Mouse (Mus musculus): Measurements from ENCODE around the gene Nfe2. TPM values are rescaled to one million over a fixed set of nuclear protein-coding genes. Genes with fewer than 3 reads are reported as not detected.

Gene Nfe2
- polyA plus RNA-seq, 1 experiment: 0.28 TPM

DNA sequence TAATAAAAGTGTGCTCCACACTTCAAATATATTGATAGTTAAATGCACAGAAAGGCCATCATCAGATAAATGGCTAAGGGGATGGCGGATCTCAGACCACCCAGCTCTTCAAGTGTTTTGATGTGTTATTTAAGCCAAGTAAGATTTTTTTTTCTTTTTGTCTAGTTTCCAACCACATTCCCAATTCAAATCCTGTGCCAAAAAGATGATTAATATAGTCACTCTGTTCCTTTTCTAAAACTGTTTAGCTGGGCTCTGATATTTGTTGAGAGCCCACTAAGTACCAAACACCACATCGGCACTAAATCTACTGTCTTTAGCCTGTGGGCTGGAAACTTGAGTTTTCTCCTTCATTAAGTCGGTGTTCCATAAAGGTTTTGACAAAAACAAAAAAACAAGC, 31.2 kb downstream of the Nfe2 start:
- Histone ChIP-seq H3K27me3 (ENCODE audit: control insufficient read depth, insufficient read depth, low read length) (no peaks in the 10 kb centered on the region), H3K4me3 (replicated peaks; ENCODE audit: insufficient read depth, low read depth, low read length) (no peak overlapping the region), H3K4me1 (ENCODE audit: control insufficient read depth, insufficient read depth, low read length) (no peaks in the 10 kb centered on the region), H3K27ac (ENCODE audit: insufficient read depth, low read length) (no peak overlapping the region)
- TF ChIP-seq CTCF (IDR thresholded peaks at IDR 0.05; ENCODE audit: borderline replicate concordance, insufficient read depth, low read depth, low read length) (no peak), POLR2A (IDR thresholded peaks at IDR 0.05; ENCODE audit: borderline replicate concordance, insufficient read depth, low read length) (no peak)
- 43% methylated on average over 3 of the region's 3 CpGs for WGBS
- no peak for DNase-seq

DNA sequence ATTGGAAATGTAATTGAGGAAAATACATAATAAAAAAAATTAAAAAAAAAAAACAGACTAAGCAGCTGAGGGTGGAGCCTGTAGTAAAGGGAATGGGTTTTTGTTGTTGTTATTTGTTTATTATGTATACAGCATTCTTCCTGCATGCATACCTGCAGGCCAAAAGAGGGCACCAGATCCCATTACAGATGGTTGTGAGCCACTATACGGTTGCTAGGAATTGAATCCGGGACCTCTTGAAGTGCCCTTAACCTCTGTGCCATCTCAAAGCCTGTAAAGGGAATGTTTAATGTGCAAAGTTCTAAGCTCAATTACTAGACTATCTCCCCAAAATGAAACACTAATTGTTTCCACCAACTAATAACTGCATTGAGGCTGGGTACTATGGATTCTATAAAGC, 34.0 kb downstream of the Nfe2 start:
- H3K4me3 ChIP-seq (replicated peaks; ENCODE audit: insufficient read depth, low read depth, low read length): no peak overlapping the region
- no peaks in the 10 kb centered on the region for H3K27me3 ChIP-seq (ENCODE audit: control insufficient read depth, insufficient read depth, low read length)
- H3K27ac ChIP-seq (ENCODE audit: insufficient read depth, low read length): no peak overlapping the region
- no peak for TF ChIP-seq POLR2A (IDR thresholded peaks at IDR 0.05; ENCODE audit: borderline replicate concordance, insufficient read depth, low read length)
- TF ChIP-seq CTCF (IDR thresholded peaks at IDR 0.05; ENCODE audit: borderline replicate concordance, insufficient read depth, low read depth, low read length): no peak
- no peaks in the 10 kb centered on the region for H3K4me1 ChIP-seq (ENCODE audit: control insufficient read depth, insufficient read depth, low read length)
- no peak for DNase-seq
- 91% methylated on average over 2 of the region's 2 CpGs for WGBS

- 74% methylated on average over 1 of the region's 1 CpGs for WGBS
- TF ChIP-seq POLR2A (IDR thresholded peaks at IDR 0.05; ENCODE audit: borderline replicate concordance, insufficient read depth, low read length) (no peak), CTCF (IDR thresholded peaks at IDR 0.05; ENCODE audit: borderline replicate concordance, insufficient read depth, low read depth, low read length) (no peak)
- Histone ChIP-seq H3K4me1 (ENCODE audit: control insufficient read depth, insufficient read depth, low read length) (no peaks in the 10 kb centered on the region), H3K4me3 (replicated peaks; ENCODE audit: insufficient read depth, low read depth, low read length) (no peak overlapping the region), H3K27me3 (ENCODE audit: control insufficient read depth, insufficient read depth, low read length) (no peaks in the 10 kb centered on the region), H3K27ac (ENCODE audit: insufficient read depth, low read length) (no peak overlapping the region)
- no peak for DNase-seq
These were observed 36.8 kb downstream of the Nfe2 start for GRCm38 (mm10) chr15:103221386-103221785.

GRCm38 (mm10) chr15:103220785-103221184, 37.4 kb downstream of the Nfe2 start:
- no peak overlapping the region for H3K4me3 ChIP-seq (replicated peaks; ENCODE audit: insufficient read depth, low read depth, low read length)
- DNase-seq: no peak
- 32% methylated on average over 3 of the region's 3 CpGs for WGBS
- no peak overlapping the region for H3K27ac ChIP-seq (ENCODE audit: insufficient read depth, low read length)
- H3K27me3 ChIP-seq (ENCODE audit: control insufficient read depth, insufficient read depth, low read length): no peaks in the 10 kb centered on the region
- H3K4me1 ChIP-seq (ENCODE audit: control insufficient read depth, insufficient read depth, low read length): no peaks in the 10 kb centered on the region
- TF ChIP-seq CTCF (IDR thresholded peaks at IDR 0.05; ENCODE audit: borderline replicate concordance, insufficient read depth, low read depth, low read length) (no peak), POLR2A (IDR thresholded peaks at IDR 0.05; ENCODE audit: borderline replicate concordance, insufficient read depth, low read length) (no peak)

GRCm38 (mm10) chr15:103216052-103216451, 42.2 kb downstream of the Nfe2 start:
- peaks cover 5% of the 10 kb centered on the region; the same call in 1 of the 2 replicates for H3K4me1 ChIP-seq (ENCODE audit: control insufficient read depth, insufficient read depth, low read length)
- H3K4me3 ChIP-seq (replicated peaks; ENCODE audit: insufficient read depth, low read depth, low read length): no peak overlapping the region
- no peak overlapping the region for H3K27ac ChIP-seq (ENCODE audit: insufficient read depth, low read length)
- 70% methylated on average over 2 of the region's 2 CpGs for WGBS
- no peak for DNase-seq
- TF ChIP-seq POLR2A (IDR thresholded peaks at IDR 0.05; ENCODE audit: borderline replicate concordance, insufficient read depth, low read length): no peak
- TF ChIP-seq CTCF (IDR thresholded peaks at IDR 0.05; ENCODE audit: borderline replicate concordance, insufficient read depth, low read depth, low read length): no peak
- H3K27me3 ChIP-seq (ENCODE audit: control insufficient read depth, insufficient read depth, low read length): no peaks in the 10 kb centered on the region

DNA sequence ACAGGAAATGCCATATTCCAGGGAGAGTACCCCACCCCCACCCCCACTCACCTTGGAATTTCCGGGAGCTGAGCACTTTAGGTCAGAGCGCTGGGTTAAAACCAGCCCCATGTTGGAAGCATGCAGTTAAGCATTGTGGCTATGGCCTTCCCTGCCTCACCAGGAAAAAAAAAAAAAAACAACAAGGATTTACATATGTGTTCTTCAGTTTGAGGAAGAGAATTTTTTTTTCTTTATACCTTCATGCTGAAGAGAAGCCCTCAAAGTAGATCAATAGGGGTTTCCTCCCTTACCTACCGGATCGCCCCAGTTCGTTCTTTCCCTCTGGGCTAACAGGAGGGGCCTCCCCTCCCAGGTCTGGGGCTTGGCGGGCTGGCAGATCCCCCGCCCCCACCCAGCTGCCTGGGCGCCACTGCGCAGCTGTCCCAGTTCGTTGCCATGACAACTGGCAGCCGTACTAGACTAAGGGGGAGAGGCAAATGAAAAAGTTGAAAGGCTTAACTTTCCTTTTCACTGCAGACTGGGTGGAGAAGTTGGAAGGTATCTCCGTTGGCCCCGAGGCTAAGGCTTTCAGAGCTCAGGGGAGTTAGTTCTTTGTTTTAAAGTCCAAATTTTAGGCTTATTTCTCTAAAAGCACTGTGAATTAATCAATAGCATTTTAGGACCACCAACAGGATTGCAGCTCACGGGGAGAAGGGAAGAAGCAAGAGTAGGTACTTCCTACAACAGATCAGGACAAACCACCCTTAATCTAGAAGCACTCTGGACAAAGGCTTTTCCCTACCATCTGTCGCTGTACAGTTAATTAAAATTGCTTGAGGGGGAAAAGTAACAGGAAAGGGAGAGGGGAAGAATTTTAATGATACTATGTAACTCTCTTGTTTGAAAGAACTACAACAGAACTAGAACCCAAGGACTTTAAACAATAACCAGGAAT, 43.0 kb downstream of the Nfe2 start:
- 8% methylated on average over 15 of the region's 15 CpGs for WGBS
- Histone ChIP-seq H3K4me1 (ENCODE audit: control insufficient read depth, insufficient read depth, low read length) (peaks cover 5% of the 10 kb centered on the region; the same call in 1 of the 2 replicates), H3K27me3 (ENCODE audit: control insufficient read depth, insufficient read depth, low read length) (no peaks in the 10 kb centered on the region), H3K27ac (ENCODE audit: insufficient read depth, low read length) (no peak overlapping the region; the same call in 1 of the 2 replicates), H3K4me3 (replicated peaks; ENCODE audit: insufficient read depth, low read depth, low read length) (peak overlapping the region; percentile 46)
- TF ChIP-seq POLR2A (IDR thresholded peaks at IDR 0.05; ENCODE audit: borderline replicate concordance, insufficient read depth, low read length) (no peak), CTCF (IDR thresholded peaks at IDR 0.05; ENCODE audit: borderline replicate concordance, insufficient read depth, low read depth, low read length) (no peak)
- peak; percentile 42 to 46 for DNase-seq

- no peak overlapping the region for H3K27ac ChIP-seq (ENCODE audit: insufficient read depth, low read length)
- H3K4me3 ChIP-seq (replicated peaks; ENCODE audit: insufficient read depth, low read depth, low read length): no peak overlapping the region
- 43% methylated on average over 2 of the region's 2 CpGs for WGBS
- peak in 1 of 2 experiments; percentile 24 for DNase-seq
- H3K4me1 ChIP-seq (ENCODE audit: control insufficient read depth, insufficient read depth, low read length): peaks cover 5% of the 10 kb centered on the region; the same call in 1 of the 2 replicates
- H3K27me3 ChIP-seq (ENCODE audit: control insufficient read depth, insufficient read depth, low read length): no peaks in the 10 kb centered on the region
- TF ChIP-seq POLR2A (IDR thresholded peaks at IDR 0.05; ENCODE audit: borderline replicate concordance, insufficient read depth, low read length) (no peak), CTCF (IDR thresholded peaks at IDR 0.05; ENCODE audit: borderline replicate concordance, insufficient read depth, low read depth, low read length) (no peak)
These were observed 44.1 kb downstream of the Nfe2 start for GRCm38 (mm10) chr15:103214149-103214548.

DNA sequence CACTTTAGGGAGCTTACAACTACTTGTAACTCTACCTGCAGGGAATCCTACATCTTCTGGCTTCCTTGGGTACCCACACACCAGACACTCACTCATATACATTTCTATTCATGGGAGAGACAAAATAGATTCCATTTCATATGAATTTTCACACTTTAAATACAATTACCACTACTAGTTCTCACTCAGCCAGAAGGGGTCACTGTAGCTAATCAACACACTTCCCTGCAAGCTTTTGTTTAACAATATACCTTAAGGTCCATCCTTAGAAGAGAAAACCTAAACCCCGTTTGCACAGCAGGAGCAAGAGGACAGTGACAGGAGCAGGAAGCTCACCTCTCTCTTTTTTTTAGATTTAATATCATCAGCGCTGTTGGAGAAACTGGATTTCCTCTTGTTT, 53.0 kb downstream of the Nfe2 start:
- Histone ChIP-seq H3K4me1 (ENCODE audit: control insufficient read depth, insufficient read depth, low read length) (no peaks in the 10 kb centered on the region), H3K4me3 (replicated peaks; ENCODE audit: insufficient read depth, low read depth, low read length) (no peak overlapping the region), H3K27ac (ENCODE audit: insufficient read depth, low read length) (no peak overlapping the region), H3K27me3 (ENCODE audit: control insufficient read depth, insufficient read depth, low read length) (no peaks in the 10 kb centered on the region)
- WGBS: 52% methylated on average over 2 of the region's 2 CpGs
- TF ChIP-seq POLR2A (IDR thresholded peaks at IDR 0.05; ENCODE audit: borderline replicate concordance, insufficient read depth, low read length) (no peak), CTCF (IDR thresholded peaks at IDR 0.05; ENCODE audit: borderline replicate concordance, insufficient read depth, low read depth, low read length) (no peak)
- DNase-seq: no peak
